Mouse (Mus musculus) thymus, postnatal 0 days (tissue): ENCODE data around the gene Brd3. TPM values are rescaled to one million over a fixed set of nuclear protein-coding genes. Genes with fewer than 3 reads are reported as not detected.

Source experiments
- DNase-seq: peaks from one replicate; pipeline ENCODE4 v3.0.0-alpha.2; 2015; ENCODE audit warnings: low spot score
- polyA plus RNA-seq: library from polyadenylated mRNA; unstranded; fragments of >200 nt; fragmentation: Nextera tagmentation; extraction: Ambion mirVana; gene quantifications from 2 replicates; pipeline ENCODE4 v1.2.1, GENCODE M21; 2015

Brd3 gene
- polyA plus RNA-seq, 1 experiment from 2014 or later: 68.8 TPM

DNA sequence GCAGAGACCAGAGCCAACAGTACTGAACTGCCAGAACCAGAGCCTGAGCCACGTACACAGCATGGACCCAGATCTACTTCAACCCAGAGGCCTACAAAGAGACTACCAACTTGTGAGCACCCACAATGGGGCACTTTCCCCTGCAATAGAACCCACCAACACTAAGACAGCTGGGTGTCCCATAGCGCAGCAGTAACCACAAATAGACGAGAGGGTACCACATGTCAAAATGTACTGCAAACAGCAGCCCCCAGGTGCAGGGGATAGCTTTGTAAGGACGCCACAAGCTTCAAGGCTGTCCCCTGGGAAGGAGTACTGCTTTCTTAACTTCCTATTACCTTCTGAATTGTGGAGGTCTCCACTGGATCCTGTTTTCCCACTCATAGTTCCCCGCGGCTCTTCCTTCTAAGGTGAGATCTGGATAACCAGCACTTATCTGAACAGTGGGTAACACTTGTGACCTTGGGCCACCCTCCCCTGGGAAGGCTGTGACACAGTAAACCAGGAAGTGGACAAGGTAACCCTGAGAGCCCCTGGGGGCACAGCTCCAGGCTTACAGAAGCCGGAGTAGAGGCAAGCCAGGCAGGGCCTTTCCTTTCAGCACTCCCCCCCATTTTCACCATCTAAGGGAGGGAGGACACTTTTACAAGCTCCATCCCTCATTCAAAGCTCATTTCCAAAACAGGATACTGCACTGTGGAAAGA, 34.2 kb downstream of the Brd3 start:
- peak; percentile 72 for DNase-seq

- no peak for DNase-seq
Measured at GRCm38 (mm10) chr2:27471170-27471584, 36.3 kb downstream of the Brd3 start.

DNA sequence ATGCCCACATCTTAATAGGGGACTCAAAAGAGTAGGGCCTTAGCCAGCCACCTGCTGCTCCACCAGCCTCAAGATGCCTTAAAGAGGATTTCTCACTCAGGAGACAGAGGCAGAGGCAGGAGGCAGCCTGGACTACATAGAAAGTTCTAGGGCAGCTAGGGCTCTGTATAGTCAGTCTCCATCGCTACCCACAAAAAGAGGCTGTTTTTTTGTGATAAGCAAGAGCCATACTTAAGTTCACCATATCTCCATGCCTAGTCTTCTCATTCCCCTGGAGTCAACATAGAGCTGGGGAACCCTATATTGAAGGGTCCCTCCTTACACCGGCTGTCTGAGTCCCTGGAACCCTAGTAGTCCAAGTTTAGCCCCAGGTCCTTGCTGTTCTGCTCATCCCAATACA, 36.9 kb downstream of the Brd3 start:
- DNase-seq: no peak

DNA sequence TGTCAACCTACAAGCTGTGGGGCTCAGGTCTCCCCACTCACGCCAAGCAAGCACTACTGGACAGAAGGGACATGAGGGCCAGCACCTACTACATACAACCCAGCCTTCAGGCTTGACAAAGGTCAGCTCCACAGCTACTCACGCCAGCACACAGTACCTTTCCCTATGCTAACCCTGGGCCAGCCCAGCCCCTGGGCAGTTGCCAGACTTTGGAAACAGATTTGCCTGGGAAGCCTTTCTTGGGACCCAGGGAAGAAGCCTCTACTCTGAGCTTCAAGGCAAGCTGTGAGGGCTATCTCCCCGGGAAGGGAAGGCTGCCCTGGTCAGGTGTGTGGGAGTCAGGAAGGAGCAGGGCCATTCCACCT, 37.5 kb downstream of the Brd3 start:
- no peak for DNase-seq

DNA sequence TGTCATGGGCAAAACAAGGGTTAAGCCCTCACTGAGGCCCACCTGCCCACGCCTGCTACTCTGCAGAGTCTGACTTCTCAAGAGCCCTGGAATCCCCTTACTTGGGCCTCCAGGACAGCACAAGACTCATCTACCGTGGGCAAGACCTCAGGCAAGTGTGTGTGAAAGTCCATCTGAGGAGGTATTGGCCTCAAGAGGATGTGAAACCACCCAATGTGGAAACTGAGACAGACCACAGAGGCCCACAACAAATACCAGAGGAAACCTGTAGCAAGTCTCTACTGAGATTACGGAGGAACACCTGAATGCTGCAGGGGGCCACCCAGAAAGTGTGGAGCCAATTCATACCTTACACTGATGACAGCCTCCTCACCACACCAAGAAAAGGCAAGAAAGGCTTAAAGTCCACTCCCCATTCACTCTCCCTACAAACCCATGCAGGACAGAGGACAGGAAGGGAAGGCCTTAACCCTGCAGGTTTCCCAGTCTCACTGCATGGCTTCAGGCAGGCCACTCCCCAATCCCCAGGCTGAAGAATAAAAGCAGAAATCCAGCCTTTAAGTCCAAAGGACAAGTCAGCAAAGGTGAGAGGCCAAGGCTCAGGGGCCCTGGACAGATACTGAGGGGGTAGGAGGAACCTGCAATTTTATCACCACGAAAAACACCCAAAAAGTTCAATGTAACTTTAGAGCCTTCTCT, 38.0 kb downstream of the Brd3 start:
- DNase-seq: no peak

- DNase-seq: no peak
Measured at GRCm38 (mm10) chr2:27462901-27463300, 44.6 kb downstream of the Brd3 start.

DNA sequence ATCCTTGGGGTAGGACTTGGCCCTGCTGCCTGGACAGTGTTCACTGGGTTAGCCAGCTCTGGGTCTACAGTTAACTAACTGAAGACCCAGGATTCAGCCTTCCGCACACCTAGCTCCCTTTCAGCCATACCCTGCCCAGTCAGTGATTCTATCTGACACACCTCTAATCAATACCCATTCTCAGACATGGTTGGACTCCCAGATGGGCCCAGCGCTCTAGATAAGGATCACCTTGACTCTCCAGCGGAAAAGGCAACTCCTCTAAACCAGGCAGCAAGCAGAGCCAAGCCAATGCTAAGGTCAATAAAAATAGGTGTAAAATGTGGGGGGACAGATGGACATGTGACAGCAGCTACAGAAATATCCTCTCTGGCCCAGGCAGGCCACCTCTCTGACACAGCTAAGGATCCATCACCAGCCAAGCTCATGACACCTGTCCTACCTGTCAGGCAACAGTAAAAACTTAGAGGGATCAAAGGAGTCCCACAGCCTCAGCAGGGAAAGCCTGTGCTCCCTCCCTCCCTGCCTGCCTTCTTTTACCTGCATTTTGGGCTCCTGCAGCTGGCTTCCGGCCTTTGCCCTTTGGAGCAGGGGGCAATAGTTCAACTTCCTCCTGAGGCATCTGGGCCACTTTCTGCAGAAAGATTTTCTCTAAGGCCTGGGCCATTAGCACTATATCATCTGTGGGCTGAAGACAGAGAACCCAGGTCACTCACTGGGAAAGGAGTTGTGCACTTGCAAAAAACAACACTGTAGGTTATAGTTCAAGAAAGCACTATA, 45.4 kb downstream of the Brd3 start:
- DNase-seq: no peak

GRCm38 (mm10) chr2:27460651-27461050, 46.8 kb downstream of the Brd3 start:
- no peak for DNase-seq

DNA sequence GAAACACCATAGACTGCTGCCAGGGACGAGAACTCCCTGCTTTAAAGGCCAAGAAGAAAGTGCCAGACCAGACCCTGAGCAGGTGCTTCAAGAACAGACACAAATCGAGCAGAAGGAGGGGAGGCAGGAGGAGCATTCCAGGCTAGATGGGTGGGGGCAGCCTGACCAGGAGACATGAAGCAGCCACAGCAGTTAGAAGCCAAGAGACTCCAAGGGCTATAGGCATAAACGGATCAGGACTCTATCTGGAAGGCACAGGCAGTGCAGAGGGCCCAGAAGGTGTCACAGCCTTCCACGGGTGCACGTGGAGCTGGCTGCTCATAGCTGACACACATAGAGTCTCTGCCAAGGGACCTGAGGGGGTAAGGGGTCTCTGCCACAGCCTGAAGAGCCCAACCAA, 47.3 kb downstream of the Brd3 start:
- DNase-seq: no peak

- DNase-seq: no peak
Measured at GRCm38 (mm10) chr2:27459735-27460134, 47.7 kb downstream of the Brd3 start.

GRCm38 (mm10) chr2:27450226-27450625, 57.2 kb downstream of the Brd3 start:
- DNase-seq: no peak

DNA sequence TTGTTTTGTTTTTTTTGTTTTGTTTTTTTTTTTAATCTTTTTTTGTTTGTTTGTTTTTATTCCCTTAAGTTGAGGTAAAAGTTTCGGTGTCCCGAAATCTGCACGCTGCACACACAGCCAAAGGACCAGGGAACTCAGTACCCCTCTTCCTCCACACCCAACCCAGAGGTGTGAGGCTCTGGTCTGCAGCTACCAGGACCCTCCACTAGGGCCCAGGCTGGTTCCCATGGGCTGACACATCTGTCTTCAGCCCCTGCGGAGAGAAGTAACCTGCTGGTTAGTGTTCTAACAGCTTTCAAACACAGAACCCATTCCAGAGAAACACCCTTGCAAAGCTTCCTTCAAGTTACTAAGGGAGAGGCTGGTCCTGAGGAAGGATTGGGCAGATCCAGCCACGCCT, 59.7 kb downstream of the Brd3 start:
- DNase-seq: no peak

- no peak for DNase-seq
Measured at GRCm38 (mm10) chr2:27446812-27447211, 60.6 kb downstream of the Brd3 start.

DNA sequence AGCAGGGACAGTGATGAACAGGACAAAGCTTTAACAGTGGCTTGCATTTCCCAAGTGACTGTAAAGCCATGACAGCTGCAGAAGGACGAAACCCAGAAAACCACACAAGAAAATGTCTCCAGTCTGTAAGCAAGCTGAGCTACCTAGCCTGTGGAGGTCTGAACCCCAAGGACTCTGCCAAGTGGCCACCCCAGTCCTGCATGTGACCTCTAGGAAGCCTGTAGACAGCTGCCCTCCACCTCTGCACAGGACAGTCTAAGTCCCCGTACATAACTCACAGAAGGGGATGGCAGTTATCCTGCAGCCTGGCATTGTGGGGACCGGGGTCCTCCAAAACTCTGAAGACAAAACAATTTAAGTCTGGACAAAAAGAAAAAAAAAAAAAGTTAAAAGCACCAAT, 61.6 kb downstream of the Brd3 start:
- DNase-seq: no peak

DNA sequence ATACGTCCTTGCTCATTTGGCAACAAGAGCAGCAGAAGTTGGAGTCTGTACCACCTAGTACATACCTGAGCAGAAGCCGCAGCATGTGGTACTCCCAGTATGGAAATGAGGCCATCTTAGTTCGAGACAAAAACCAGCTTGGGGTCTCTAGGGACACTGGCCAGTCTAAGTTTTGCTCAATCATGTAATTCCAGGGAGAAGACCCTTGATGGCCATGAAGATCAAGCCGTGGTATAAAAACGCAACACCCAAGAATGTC, 64.1 kb downstream of the Brd3 start:
- no peak for DNase-seq

- no peak for DNase-seq
Measured at GRCm38 (mm10) chr2:27442708-27443449, 64.6 kb downstream of the Brd3 start.

GRCm38 (mm10) chr2:27441767-27442707, 65.4 kb downstream of the Brd3 start, which contains the start of gene Brd3os:
Gene Brd3os, plus strand, starts transcription at chr2:27442324.
- DNase-seq: peak; percentile 82

DNA sequence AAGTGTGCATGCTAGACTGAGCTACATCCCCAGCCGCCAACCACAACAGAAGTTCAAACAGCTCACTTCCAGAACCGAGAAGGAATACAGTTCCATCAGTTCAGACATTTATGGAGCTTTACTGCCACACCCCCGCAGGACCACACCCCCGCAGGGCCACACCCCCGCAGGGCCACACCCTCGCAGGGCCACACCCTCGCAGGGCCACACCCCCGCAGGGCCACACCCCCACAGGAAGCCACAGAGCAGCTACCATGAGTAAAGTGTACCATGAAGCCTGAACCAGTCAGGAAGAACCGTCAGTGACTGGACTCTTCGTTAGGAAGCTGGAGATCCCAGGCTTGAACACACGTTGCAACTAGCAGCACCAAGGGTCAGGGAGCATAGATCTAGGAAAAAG, 69.2 kb downstream of the Brd3 start:
- peak; percentile 70 for DNase-seq

GRCm38 (mm10) chr2:27437876-27438275, 69.6 kb downstream of the Brd3 start:
- no peak for DNase-seq

GRCm38 (mm10) chr2:27432599-27432998, 74.9 kb downstream of the Brd3 start:
- DNase-seq: peak; percentile 78

DNA sequence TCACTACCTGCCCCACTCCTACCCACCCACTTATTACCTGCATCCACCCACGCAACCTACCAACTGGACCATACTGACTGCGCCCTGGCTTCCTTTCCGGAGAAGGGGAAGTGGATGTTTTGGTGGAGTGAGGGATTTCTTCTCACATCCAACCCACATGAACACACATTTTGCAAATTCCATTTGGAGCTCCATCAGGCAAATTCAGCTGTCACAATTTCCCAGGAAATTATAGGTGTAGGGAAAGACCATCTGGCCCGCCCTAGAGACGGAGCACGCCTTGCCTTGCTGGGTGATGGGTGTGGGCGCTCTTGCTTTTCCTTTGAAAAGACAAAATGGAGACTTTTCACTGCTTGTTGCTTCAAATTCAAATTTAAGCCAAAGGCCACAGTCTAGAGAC, 76.8 kb downstream of the Brd3 start:
- DNase-seq: no peak
